Mouse (Mus musculus) pancreas, adult 10 weeks (tissue): Measurements from ENCODE around the gene Gpr142. TPM values are rescaled to one million over a fixed set of nuclear protein-coding genes. Genes with fewer than 3 reads are reported as not detected.

ENCODE experiments used
- polyA plus RNA-seq: library from polyadenylated mRNA; stranded (reverse); fragments of 350-450 nt; fragmentation: Illumina TruSeq; extraction: RNeasy Lipid Tissue Mini Kit (QIAGEN cat#74804); gene quantifications from one replicate; pipeline ENCODE4 v1.2.3, GENCODE M21; 2015; ENCODE audit warnings: low read depth, low replicate concordance; ENCODE audit not compliant: insufficient read depth

The Gpr142 gene
- 1.8 TPM for polyA plus RNA-seq

GRCm38 (mm10) chr11:114798624-114799023, at the start of gene Gpr142:
Gpr142 (plus strand) TSS chr11:114798924.

DNA sequence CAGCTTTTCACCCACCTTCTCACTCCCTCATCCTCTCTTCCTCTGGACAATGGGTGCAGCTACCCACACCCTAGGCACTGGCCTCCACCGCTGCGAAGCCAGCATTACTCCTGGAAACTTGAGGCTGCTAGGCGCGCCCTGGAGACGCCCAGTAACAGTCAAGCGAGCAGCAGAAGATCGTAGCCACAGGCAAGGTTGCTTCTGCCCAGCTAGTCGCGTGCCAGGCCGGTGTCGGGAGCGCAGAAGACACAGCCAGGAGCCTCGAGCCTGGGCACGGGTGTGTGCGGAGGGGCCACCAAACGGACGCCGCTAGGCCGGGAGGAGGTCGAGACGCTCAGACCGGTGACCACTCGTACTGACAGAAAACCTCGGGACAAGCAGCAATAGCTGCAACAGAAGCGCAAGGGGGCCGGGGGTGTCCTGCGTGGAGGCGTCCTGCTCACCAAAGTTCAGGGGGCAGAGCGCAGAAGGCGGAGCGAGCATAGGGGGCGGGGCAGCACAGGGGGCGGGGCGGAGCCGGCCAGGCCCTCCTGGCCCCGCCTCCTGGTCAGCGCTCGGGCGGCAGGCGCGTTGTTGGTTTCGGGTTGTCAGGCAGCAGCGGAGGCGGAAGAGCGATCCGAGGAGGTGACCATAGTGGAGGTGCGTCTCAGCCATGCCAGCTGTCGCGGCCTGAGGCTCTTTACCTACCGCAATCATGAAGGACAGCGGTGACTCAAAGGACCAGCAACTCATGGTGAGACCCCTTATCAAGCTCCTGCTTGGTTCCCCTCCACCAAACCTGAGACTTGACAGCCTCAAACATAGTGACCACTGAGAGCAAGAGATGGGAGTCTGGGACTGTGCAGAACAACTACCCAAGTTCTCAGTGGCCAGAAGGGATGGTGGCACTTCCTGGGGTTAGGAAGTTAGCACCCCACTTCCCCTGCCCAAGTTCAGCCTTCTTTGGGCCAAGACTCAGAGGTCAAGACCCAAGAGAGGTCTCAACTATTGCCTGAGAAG, 33.6 kb upstream of the Gpr142 start, which contains the start of gene Kif19a:
Gene Kif19a (plus strand): TSS at position 569 of the 999 bp plus-strand sequence.

DNA sequence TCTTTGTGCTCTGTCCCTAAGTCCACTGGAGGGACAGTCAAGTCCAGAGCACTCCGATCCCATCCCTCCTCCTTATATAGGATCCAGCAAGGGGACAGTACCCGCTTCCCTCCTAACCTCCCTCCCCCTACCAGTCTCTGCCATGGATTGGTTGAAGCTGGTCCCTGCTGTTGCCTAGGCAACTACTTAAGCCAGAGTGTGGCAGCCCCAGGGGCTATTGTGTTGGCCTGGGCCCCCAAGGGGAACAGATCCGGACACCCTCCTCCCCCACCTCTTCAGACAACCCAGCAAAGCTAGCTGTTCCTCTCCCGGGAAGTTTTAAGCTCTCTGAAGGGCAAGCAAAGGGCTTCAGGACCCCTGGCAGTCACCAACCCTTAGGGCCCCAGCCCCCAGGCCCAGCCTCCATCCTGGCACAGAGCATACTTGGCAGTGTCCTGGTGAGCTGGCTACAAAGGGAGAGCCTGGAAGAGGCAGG, 2.8 kb upstream of the Gpr142 start, which contains the start of gene Btbd17:
Gene Btbd17 (minus strand): TSS at position 98 of the 475 bp plus-strand sequence.

DNA sequence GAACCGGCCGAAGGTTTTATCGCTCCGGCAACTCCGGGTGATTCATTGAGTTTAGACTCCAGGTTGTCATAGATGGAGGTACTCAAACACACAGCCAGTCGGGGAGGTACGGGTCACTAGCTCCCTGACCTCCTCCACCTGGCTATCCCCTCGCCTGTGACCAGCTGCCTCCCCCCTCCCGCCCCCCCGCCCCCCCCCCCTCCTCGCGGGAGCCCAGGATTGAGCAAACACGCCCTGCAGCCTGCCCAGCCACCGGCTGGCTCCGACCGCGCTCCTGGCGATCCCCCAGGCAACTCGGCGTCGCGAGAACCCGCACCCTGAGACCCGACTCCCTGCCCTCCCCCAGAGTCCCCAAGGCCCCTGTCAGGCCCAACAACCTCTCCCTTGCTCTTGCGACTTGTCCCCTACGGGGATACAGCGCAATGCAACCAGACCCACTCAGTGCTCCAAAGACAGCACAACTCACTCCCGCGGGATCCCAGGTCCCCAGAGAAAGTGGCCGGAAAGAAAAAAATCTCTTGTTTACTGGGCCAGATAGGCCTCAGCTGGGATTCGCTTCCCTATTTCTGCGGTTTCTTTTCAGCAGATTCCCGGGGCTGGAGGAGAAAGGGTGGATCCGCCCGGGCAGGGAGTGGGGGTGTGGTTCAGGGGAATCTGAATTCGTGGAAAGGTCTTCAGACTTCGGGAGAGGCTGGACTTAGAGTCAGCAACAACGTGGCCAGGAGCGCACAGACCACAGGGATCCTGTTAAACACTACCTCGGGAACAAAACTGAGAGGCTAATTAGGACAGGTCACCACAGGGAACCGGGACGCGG, 51.9 kb downstream of the Gpr142 start, which contains the start of gene Gprc5c:
Gene Gprc5c (plus strand): TSS at position 701 of the 817 bp plus-strand sequence.

Other genes starting within 250 kb of the Gpr142 start
- 994 TPM for gene Rpl38, start 130.4 kb upstream of the Gpr142 start, polyA plus RNA-seq
- gene Ttyh2, start 123.5 kb upstream of the Gpr142 start, polyA plus RNA-seq, result 3.2 TPM
- not detected for gene Dnaic2, start 71.5 kb upstream of the Gpr142 start, polyA plus RNA-seq
- 4.7 TPM for gene Kif19a, start 33.5 kb upstream of the Gpr142 start, polyA plus RNA-seq
- not detected for gene Btbd17, start 3.0 kb upstream of the Gpr142 start, polyA plus RNA-seq
- gene Gprc5c, start 52.2 kb downstream of the Gpr142 start, polyA plus RNA-seq, result 3.3 TPM
- 0.55 TPM for gene Cd300a, start 91.1 kb downstream of the Gpr142 start, polyA plus RNA-seq
- gene Cd300lb, start 135.5 kb downstream of the Gpr142 start, polyA plus RNA-seq, result 0.37 TPM
- not detected for gene Cd300c, start 170.2 kb downstream of the Gpr142 start, polyA plus RNA-seq
- gene Cd300ld, start 191.0 kb downstream of the Gpr142 start, polyA plus RNA-seq, result 1.6 TPM
- gene Cd300c2, start 203.0 kb downstream of the Gpr142 start, polyA plus RNA-seq, result 1.2 TPM
- gene Cd300ld2, start 217.3 kb downstream of the Gpr142 start, polyA plus RNA-seq, result not detected
- not detected for gene Cd300ld4, start 228.1 kb downstream of the Gpr142 start, polyA plus RNA-seq
- gene Cd300ld5, start 238.8 kb downstream of the Gpr142 start, polyA plus RNA-seq, result 1.3 TPM
- gene Cd300ld3, start 249.5 kb downstream of the Gpr142 start, polyA plus RNA-seq, result 3.8 TPM